Mouse (Mus musculus) activated CD4-positive, CD25-positive, alpha-beta regulatory T cell, adult 4 months (primary cell): Measurements from ENCODE around the gene Dpep3. TPM values are rescaled to one million over a fixed set of nuclear protein-coding genes. Genes with fewer than 3 reads are reported as not detected.

Source experiments
- ATAC-seq: one replicate; pipeline ENCODE4 v1.8.0; 2017
- polyA plus RNA-seq, 2 experiments: library from polyadenylated mRNA; unstranded; fragments of 100-300 nt; shearing (Covaris generic); gene quantifications; one replicate each; pipeline ENCODE4 v1.2.1; 2017

Gene Dpep3
- polyA plus RNA-seq, 2 experiments from 2014 or later = not detected

DNA sequence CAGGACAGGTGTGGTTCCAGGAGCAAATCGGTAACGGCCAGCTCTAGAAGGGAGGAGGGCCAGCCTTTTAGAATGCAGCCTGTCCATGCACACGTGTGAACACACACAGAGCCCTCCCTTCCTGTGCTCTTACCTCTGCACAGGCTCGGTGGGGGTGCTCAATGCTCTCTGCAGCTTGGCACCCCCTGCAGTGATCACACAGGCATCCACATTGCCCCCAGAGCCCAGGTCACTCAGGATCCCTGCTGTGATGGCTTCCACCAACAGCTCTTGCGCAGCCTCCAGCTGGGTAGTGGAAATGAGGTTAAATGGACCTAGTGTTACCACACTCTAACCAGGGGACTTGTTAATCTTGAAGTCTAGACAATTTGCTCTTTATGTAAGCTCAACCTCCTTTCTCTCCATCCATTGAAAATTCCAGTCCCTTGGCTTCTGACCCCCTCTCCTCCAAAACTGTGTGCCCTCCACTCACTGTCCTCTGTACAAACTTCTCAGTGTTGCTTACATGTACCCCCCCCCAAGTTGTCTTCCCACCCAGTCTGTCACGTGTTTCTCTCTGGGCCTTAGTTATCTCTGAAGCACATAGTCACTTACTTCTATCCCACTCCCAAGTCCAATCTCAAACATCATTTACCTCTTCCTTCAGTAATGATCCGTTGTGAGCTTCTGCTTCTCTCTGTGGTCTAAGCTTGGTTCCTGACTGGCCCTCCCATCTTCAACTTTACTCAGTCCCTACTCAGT lies 43.2 kb downstream of the Dpep3 start:
- ATAC-seq = no peak

DNA sequence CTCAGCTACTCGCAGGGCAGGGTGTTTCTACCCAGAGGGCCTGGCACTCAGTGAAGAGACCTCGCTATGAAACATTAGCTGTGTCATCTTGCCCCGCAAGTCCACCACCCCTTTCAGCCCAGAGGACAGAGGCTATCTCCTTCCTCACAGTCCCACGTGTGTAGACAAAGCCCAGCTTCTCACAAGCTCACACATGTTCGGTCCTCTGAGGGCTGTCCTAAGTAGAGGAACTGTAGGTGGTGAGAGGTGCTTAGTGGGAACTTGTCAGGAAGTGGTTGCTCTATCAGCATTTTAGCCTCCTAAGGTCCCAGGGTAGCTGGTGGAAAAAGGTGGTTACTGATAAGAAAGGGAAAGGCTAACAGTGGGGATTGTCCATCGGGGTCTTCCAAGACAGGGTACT lies 44.1 kb downstream of the Dpep3 start:
- ATAC-seq = no peak

DNA sequence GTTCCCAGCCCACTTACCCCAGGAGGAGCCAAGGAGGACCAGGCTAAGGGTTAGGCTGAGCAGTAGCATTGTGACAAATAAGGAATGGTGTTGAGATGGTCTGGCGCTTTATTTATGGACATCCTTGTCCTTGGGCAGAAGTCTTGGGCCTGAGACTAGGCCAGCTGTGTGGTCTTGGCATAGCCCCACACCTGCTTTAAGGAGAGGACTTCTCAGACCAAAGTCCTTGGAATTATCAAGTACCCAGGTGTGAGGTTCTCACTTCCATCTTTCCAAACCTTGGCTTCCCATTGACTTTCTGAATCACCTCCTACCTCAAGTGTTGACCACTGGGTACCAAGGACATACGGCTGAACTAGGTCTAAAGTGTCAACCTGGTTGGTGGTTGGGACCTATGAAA lies 45.5 kb downstream of the Dpep3 start, which contains the start of gene Ctrl:
Gene Ctrl (minus strand): TSS at position 101 of the 400 bp plus-strand sequence.
- no peak for ATAC-seq

DNA sequence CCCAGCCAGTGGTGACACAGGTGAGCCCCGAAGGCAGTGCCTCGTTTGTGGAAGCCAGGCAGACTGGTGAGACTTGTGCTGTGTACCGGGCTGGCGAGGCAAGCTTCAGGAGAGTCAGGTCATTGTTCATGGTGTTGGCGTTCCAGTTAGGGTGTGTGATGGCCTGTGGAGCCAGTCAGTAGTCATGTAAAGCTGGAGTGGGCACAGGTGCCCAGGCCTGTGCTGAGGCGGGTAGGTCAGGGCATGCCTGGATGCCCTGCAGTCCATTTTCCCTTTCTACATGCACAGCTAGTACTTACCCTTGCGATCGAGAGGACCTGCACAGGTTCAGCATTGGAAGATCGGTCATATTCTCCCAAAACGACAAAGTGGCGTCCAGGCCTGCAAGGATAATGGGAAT lies 46.7 kb downstream of the Dpep3 start:
- ATAC-seq = no peak

DNA sequence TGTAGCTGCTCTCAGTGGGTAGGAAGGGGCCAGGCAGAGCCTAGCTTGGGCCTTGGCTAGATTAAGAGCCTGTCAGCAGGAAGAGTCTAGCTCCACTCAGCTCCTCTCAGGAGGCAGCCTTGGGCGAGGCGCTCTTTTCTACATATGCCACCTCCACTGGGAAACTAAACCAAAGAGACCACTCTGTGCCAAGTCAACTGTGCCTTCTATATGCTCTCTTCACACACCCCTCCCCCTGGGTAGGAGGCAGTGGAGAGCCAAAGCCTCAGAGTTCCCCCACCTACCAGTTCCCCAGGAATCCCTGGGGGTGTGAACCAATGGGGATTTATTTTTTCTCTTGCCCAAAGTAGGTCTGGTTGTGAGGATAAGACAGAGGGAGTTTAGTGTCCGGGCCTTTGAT lies 48.0 kb downstream of the Dpep3 start:
- no peak for ATAC-seq

DNA sequence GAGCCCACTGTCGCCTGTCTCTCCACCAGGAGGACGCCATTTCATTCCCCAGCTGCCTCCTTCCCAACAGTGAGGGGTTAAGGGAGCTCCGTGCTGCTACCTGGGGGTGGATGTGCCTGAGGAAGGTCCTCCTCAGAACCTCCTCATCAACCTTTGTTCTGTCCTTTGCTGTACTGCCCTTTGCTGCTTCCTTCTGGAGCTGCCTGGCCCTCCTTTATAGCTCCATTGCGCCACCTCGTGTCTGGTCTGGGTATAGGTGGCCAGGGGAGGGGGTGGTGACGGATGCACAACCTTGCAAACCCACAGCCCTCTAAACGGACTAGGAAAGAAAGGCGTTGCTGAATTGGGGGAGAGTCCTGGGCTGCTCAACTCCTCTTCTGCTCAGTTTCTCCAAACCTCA lies 48.6 kb downstream of the Dpep3 start:
- ATAC-seq = peak; percentile 44

DNA sequence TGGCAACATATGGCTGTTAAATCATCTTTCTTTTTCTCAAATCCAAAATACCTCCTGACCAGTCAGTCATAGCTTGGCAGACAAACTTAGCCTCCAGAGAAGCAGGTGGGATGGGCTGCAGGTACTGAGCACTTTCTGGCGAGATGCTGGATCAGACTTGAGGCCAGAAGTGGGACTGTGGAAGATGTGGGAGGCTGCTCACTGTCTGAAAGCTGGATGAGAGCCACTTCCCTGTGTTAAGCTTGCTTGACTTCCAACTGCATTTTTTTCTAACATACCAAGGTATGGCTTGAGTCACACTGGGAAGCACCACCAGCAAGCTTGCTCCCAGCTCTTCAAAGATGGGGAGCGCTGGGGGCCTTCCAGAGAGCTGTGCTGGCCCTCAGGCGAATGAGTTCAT lies 54.1 kb downstream of the Dpep3 start:
- no peak for ATAC-seq

Other genes with a start within 250 kb of the Dpep3 start
- gene Gfod2, start 220.8 kb downstream of the Dpep3 start, polyA plus RNA-seq = 1 to 10 TPM; 1.8 to 4.3 TPM
- 1 to 10 TPM; 6.6 to 7.0 TPM for gene Ranbp10, start 152.1 kb downstream of the Dpep3 start, polyA plus RNA-seq
- not detected for gene Tsnaxip1, start 151.7 kb downstream of the Dpep3 start, polyA plus RNA-seq
- gene Cenpt, start 126.2 kb downstream of the Dpep3 start, polyA plus RNA-seq = 10 to 100 TPM; 16.1 to 18.6 TPM
- gene Thap11, start 124.3 kb downstream of the Dpep3 start, polyA plus RNA-seq = 1 to 10 TPM; 7.0 to 7.4 TPM
- 100 to 1,000 TPM in 1 of 2 experiments, 1 to 10 TPM in 1; 5.1 to 101 TPM for gene Nutf2, start 118.8 kb downstream of the Dpep3 start, polyA plus RNA-seq
- 10 to 100 TPM; 24.6 to 32.7 TPM for gene Edc4, start 98.5 kb downstream of the Dpep3 start, polyA plus RNA-seq
- gene Nrn1l, start 85.9 kb downstream of the Dpep3 start, polyA plus RNA-seq = 1 to 10 TPM in 1 of 2 experiments, not detected in 1; 1.3 TPM
- 10 to 100 TPM in 1 of 2 experiments, 1 to 10 TPM in 1; 8.1 to 11.3 TPM for gene Pskh1, start 79.0 kb downstream of the Dpep3 start, polyA plus RNA-seq
- 1 to 10 TPM; 3.2 to 3.3 TPM for gene Ctrl, start 45.6 kb downstream of the Dpep3 start, polyA plus RNA-seq
- 100 to 1,000 TPM; 368 to 402 TPM for gene Psmb10, start 41.0 kb downstream of the Dpep3 start, polyA plus RNA-seq
- gene Lcat, start 36.0 kb downstream of the Dpep3 start, polyA plus RNA-seq = under 1 TPM; 0.25 to 0.61 TPM
- 1 to 10 TPM; 3.8 to 8.1 TPM for gene Slc12a4, start 13.3 kb downstream of the Dpep3 start, polyA plus RNA-seq
- 10 to 100 TPM; 25.7 to 28.8 TPM for gene Dus2, start 11.9 kb upstream of the Dpep3 start, polyA plus RNA-seq
- not detected for gene Dpep2nb, start 26.5 kb upstream of the Dpep3 start, polyA plus RNA-seq
- gene Ddx28, start 32.5 kb upstream of the Dpep3 start, polyA plus RNA-seq = 10 to 100 TPM in 1 of 2 experiments, 1 to 10 TPM in 1; 9.7 to 12.1 TPM
- 10 to 100 TPM; 30.0 to 31.5 TPM for gene Nfatc3, start 79.4 kb upstream of the Dpep3 start, polyA plus RNA-seq
- under 1 TPM in 1 of 2 experiments, not detected in 1; 0.20 TPM for gene Esrp2, start 157.5 kb upstream of the Dpep3 start, polyA plus RNA-seq
- gene Pla2g15, start 171.0 kb upstream of the Dpep3 start, polyA plus RNA-seq = 1 to 10 TPM; 1.9 to 4.0 TPM
- 10 to 100 TPM; 26.2 to 33.6 TPM for gene Slc7a6, start 189.4 kb upstream of the Dpep3 start, polyA plus RNA-seq
- gene Slc7a6os, start 231.5 kb upstream of the Dpep3 start, polyA plus RNA-seq = 10 to 100 TPM; 20.6 to 22.5 TPM
- gene Prmt7, start 231.5 kb upstream of the Dpep3 start, polyA plus RNA-seq = 10 to 100 TPM; 19.5 to 31.6 TPM